Mouse (Mus musculus): Measurements from ENCODE around the gene Zfp319. TPM values are rescaled to one million over a fixed set of nuclear protein-coding genes. Genes with fewer than 3 reads are reported as not detected.

The Zfp319 gene
- total RNA-seq (2023) = 16.7 TPM

GRCm38 (mm10) chr8:95331720-95332436 lies at the start of gene Zfp319, which contains the start of gene Usb1:
Zfp319 (minus strand) TSS chr8:95331950.
Usb1 (plus strand) TSS chr8:95332284.

GRCm38 (mm10) chr8:95352151-95352870 lies 20.6 kb upstream of the Zfp319 start, which contains the start of gene Mmp15:
Mmp15 (plus strand) TSS chr8:95352268.

GRCm38 (mm10) chr8:95310342-95310970 lies 21.3 kb downstream of the Zfp319 start, which contains the start of gene Tepp:
Tepp (plus strand) TSS chr8:95310566.

DNA sequence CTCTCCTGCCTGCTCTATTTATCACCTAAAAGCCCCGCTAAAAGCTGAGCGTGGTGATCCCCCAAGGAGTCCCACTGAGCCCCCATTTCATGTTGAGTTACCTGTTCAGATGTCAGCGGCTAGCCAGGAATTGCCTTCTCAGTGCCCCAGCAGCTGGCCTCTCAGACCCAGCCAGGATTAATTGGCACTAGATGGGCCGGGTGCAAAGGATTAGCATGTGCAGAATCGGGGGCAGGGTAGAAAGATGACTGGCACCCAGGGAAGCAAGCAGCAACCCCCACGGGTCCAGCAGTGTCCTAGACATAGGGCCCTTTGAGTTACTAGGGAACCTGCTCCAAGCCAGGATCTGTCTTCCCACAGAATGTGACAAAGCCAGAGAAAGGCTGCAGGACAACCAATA lies 25.3 kb downstream of the Zfp319 start, which contains the start of gene Cngb1:
Gene Cngb1, minus strand, starts transcription at position 155 of the 400 bp plus-strand sequence.

Other genes starting within 250 kb of the Zfp319 start
- 9.9 TPM for gene Kifc3, start 129.1 kb downstream of the Zfp319 start, total RNA-seq (2023)
- not detected for gene Cngb1, start 25.4 kb downstream of the Zfp319 start, total RNA-seq (2023)
- gene Tepp, start 21.4 kb downstream of the Zfp319 start, total RNA-seq (2023) = not detected
- 43.0 TPM for gene Usb1, start 334 bp upstream of the Zfp319 start, total RNA-seq (2023)
- gene Mmp15, start 20.3 kb upstream of the Zfp319 start, total RNA-seq (2023) = 1.1 TPM
- 49.7 TPM for gene Cfap20, start 102.9 kb upstream of the Zfp319 start, total RNA-seq (2023)
- gene Csnk2a2, start 158.1 kb upstream of the Zfp319 start, total RNA-seq (2023) = 74.6 TPM
- not detected for gene Ccdc113, start 202.1 kb upstream of the Zfp319 start, total RNA-seq (2023)
- gene Prss54, start 244.4 kb upstream of the Zfp319 start, total RNA-seq (2023) = not detected